Mouse (Mus musculus) embryonic fibroblast, embryonic 13.5 days (primary cell): Measurements from ENCODE around the gene Elovl2.

Experiments used
- CTCF ChIP-seq: IDR thresholded peaks from 2 replicates; pipeline ENCODE4 v1.5.1; 2011; ENCODE audit warnings: mild to moderate bottlenecking, control low read depth, low read length, moderate library complexity, borderline replicate concordance; ENCODE audit not compliant: insufficient read depth
- POLR2A ChIP-seq: IDR thresholded peaks from 2 replicates; pipeline ENCODE4 v1.6.1; 2011; ENCODE audit warnings: low read depth, mild to moderate bottlenecking, control low read depth, low read length, moderate library complexity

DNA sequence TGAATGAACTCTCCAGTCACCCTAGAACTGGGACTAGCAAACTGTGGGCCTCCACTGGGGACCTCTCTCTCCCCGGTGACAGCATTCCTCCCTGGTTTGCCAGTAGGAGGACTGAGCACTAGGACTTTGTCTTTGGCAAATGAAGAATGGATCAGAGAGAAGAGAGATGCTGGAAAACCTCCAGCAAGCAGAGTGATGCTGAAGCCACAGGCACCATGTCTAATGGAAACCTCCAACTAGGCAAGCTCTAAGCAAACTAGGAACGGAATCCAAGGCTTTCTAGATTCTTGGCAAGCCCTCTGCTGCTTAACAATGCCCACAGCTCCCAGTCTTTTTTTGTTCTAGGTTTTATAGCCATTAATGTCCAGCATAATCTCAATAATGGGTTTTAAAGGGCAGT lies 19.3 kb downstream of the Elovl2 start:
- TF ChIP-seq CTCF (no peak), POLR2A (no peak)
